Mouse (Mus musculus): Measurements from ENCODE around the gene Hbb-bs.
"Not testable (repeated sequence)": the region's sequence is repeated elsewhere in the genome, so short reads cannot be mapped to it uniquely, and the experiment has no call there.

Hbb-bs gene

GRCm38 (mm10) chr7:103827808-103828207 lies at the start of gene Hbb-bs:
Gene Hbb-bs (minus strand): TSS chr7:103828096.
- no peak for DNase-seq (ENCODE audit: extremely low read depth, low read depth, low spot score)

DNA sequence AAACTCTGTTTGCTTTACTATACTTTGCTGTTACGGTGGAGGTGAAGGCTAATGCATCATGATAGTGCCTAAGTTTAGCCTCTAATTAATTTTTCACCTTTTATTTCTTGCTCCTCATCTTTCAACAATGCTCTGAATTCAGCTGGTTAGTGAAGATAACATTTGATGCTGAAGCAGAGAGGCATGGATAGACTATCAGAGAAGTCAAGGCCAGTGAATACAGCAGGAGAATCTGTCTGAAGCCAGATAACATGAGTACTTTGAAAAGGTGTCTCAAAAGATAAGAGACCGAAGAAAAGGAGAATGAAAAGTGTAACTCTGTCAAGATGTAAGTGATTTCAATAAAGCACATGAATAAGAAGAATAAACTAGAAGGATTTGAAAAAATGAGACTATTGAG lies 49.2 kb upstream of the Hbb-bs start:
- DNase-seq (ENCODE audit: extremely low read depth, low read depth, low spot score): no peak

DNA sequence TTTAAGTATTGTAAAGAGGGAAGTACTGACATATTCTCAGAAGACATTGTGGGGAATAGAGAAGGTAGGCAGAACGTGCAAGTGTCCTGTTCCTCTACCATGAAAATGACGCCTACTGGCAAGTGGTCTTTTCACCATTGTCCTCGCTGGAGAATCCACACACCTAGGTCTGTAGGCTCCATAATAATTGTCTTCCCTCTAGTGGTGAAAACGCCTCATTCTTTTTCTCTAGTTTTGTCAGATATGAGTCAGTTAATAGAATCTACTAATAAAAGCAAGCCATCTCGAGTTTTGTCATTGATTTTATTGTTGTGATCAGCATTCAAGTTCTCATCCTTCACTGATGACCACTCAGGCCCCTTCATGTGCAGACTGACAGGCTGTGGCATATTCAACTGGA lies 46.6 kb upstream of the Hbb-bs start:
- no peak for DNase-seq (ENCODE audit: extremely low read depth, low read depth, low spot score)

DNA sequence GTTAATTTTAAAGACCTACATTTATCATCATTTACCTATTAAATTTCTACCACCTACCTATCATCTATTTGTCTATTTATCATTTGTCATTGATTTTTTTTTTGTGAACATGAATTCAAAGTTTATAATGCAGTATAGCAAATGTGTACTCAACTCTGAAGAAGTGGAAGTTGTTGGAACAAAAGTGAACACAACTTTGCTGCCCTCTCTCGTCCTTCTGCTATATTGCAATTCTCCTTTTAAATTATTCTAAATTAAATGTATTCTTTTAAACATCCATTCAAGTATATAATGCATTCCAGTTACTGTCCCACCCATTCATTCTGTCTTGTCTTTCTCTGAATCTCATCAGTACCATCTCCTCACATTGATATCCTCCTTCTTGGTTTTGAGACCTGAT lies 45.2 kb upstream of the Hbb-bs start:
- DNase-seq (ENCODE audit: extremely low read depth, low read depth, low spot score): no peak

DNA sequence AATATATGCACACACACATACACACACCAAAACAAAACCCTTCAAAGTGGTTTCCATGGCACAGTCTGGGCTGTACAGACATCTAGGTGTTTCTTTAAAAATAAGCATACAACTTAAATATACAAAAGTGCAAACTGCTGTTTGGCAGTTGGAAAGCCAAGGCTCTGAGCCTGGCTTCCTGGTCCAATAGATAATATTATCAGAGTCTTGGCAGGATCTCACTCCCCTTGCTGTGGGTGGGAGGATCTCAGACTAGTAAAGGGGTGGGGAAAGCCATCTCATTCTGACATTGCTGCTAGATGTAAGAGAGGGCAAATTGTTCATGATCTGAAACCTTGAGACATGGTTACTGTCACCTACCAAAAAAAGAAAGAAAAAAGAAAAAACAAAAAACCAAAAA lies 42.8 kb upstream of the Hbb-bs start:
- no peak for DNase-seq (ENCODE audit: extremely low read depth, low read depth, low spot score)

DNA sequence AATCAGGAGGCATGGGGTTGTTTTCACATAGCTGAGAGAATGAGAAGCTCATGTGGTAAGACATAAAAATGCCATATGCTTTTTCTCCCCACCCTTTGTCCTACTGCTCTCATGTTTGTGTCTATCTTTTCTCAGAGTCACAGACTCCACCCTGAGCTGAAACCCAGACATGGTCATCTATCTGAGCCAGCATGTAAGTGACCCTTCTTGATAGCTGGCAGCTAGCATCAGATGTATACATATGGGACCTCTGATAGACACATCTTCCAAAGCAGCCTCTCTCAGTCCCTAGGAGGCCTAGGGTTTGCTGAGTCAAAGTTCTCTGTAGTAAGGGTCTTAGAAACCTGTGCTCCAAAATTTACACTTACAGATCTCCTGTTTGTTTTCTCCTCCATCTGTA lies 37.8 kb upstream of the Hbb-bs start:
- no peak for DNase-seq (ENCODE audit: extremely low read depth, low read depth, low spot score)

DNA sequence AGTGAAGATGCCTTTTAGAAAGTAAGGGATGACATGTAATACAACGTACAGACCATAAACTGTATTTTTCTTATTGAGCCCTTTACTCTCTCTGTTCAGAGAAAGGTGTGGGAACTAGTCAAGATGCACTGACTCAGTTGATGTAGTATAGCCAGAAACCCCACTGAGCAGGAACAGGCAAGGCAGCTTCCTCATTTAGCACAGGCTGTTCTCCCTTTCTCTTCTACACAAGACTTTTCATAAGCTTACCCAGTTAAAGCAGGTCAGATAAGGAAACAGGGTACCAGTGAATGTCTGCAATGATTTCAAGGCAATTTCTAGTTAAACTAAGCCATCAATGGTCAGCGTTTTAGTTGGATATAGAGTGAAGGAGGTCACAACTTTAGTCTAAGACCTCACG lies 33.6 kb upstream of the Hbb-bs start:
- DNase-seq (ENCODE audit: extremely low read depth, low read depth, low spot score): no peak

GRCm38 (mm10) chr7:103860855-103861254 lies 33.0 kb upstream of the Hbb-bs start:
- DNase-seq (ENCODE audit: extremely low read depth, low read depth, low spot score): no peak

- DNase-seq (ENCODE audit: extremely low read depth, low read depth, low spot score): no peak
Observed at GRCm38 (mm10) chr7:103859076-103859475, 31.2 kb upstream of the Hbb-bs start.

DNA sequence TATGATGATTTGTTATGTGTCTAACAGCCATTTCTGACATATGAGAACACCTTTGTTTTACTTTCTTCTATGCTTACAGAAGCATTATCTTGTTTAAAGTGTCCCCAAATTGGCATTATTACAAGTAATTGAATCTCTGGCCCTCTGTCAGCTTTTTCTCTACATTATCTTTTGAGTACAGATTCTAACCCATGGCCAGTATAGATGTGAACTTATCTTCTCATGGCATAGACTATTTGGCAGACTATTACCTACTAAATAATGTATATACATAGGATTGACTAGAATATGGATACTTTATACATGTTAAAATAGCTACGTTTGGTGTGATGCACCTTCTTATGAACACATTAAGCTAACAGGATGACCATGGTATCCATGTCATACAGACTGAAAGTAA lies 26.8 kb upstream of the Hbb-bs start:
- DNase-seq (ENCODE audit: extremely low read depth, low read depth, low spot score): no peak

DNA sequence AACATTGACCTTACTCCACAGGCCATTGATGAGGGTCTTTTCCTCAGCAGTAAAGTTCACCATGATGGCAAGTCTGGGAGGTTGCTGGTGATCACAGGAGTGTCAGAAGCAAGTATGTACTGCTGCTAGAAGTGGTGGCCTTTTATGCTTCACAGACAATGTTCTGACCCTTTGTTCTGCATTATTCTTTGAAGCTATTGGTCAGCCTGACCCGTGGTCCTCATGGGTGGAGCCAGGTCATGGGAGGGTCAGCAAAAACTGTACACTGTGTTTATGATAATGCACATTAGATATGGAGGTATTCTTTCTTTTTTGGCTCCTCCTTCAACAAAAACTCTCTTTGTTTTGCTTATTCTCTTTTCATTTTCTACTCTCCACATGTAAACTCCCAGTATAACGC lies 25.2 kb upstream of the Hbb-bs start, which contains the start of gene Hbb-y:
Hbb-y (minus strand) TSS at position 127 of the 400 bp plus-strand sequence.
- no peak for DNase-seq (ENCODE audit: extremely low read depth, low read depth, low spot score)

DNA sequence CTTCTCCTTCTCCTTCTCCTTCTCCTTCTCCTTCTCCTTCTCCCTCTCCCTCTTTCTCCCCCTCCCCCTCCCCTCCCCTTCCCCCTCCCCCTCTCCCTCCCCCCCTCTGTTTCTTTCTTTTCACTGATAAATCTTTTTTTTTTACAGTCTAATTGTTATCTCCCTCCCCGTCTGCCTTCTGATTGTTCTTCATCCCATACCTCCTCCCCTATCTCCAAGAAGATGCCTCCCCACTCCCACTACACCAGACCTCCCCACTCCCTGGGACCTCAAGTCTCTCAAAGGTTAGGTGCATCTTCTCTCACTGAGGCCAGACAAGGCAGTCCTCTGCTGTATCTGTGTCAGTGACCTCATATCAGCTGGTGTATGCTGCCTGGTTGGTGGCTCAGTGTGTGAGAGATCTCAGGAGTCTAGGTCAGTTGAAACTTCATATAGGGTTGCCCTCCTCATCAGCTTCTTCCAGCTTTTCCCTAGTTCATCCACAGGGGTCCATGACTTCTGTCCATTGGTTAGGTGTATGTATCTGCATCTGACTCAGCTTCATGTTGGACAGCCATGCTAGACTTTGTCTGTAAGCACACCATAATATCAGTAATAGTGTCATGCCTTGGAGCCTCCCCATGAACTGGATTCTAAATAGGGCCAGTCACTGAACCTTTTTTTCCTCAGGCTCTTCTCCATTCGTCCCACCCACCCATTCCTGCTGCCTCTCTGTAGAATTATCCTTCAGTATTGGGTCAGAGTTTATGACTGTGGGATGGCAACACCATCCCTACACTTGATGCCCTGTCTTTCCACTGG lies 16.8 kb upstream of the Hbb-bs start:
- no peak for DNase-seq (ENCODE audit: extremely low read depth, low read depth, low spot score)

- DNase-seq (ENCODE audit: extremely low read depth, low read depth, low spot score): no peak
Observed at GRCm38 (mm10) chr7:103843034-103843433, 15.1 kb upstream of the Hbb-bs start, which contains the start of gene Hbb-bh1. Gene Hbb-bh1 (minus strand): TSS chr7:103843164.

DNA sequence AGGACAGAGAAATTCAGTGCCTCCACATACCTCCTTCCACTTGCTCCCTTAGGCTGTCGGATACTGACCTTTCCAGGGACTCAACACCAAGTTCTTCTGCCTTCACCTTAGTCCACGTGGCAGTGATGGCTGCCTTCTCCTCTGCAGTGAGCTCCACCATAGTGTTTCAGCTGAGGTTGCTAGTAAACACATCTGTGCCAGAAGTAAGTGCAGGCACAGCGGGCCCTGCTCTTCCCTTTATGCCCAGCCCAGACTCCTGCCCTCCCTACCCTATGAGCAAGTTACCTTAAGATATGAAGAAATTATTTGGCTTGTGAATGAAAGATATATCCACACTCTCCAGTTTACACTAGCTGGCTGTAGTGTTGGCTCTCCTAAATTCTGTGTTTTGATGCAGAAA lies 12.4 kb upstream of the Hbb-bs start, which contains the start of gene Hbb-bh2:
Hbb-bh2 (minus strand) TSS at position 253 of the 400 bp plus-strand sequence.
- DNase-seq (ENCODE audit: extremely low read depth, low read depth, low spot score): no peak

GRCm38 (mm10) chr7:103827139-103827538 lies 757 bp downstream of the Hbb-bs start:
- not testable (repeated sequence) for DNase-seq (ENCODE audit: extremely low read depth, low read depth, low spot score)

DNA sequence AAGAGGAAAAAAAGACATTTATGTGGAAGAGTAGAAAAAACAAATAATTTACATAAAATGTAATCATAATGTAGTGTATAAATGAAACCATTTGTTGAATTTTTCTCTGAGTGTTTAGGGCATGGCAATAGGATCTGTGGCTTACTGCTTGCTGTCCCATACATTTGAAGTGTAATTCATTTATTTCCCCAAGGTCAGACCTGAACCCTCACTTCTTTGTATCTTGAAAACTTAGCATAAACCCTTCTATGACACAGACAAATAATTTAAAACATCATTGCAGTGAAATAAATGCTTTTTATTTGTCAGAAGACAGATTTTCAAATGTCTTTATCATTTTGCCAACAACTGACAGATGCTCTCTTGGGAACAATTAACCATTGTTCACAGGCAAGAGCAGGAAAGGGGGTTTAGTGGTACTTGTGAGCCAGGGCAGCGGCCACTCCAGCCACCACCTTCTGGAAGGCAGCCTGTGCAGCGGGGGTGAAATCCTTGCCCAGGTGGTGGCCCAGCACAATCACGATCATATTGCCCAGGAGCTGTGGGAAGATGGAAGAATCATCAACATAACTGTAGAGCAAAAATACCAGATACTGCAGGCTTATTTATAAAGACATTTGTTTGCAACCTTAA lies 1.5 kb downstream of the Hbb-bs start:
- DNase-seq (ENCODE audit: extremely low read depth, low read depth, low spot score): no peak

GRCm38 (mm10) chr7:103825536-103826254 lies 2.2 kb downstream of the Hbb-bs start:
- no peak for DNase-seq (ENCODE audit: extremely low read depth, low read depth, low spot score)

DNA sequence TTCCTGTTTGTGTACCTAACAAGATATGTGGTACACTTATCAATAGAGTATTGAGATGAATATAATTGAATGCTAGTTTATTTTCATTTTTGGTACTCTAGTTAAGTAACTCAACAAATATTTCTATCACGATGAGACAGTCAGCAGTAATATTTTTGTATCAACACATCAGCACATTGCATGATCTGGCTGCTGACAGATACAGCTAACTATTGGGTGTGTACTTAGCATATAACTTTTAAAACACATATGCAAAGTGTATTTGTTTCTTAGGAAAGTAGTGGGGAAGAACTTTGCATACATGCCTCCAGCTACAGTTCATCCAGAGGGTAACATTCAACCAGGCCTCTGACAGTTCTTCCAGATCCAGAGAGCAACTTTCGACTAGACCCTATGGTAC lies 3.3 kb downstream of the Hbb-bs start:
- DNase-seq (ENCODE audit: extremely low read depth, low read depth, low spot score): no peak

- not testable (repeated sequence) for DNase-seq (ENCODE audit: extremely low read depth, low read depth, low spot score)
Observed at GRCm38 (mm10) chr7:103815085-103815484, 12.8 kb downstream of the Hbb-bs start.

DNA sequence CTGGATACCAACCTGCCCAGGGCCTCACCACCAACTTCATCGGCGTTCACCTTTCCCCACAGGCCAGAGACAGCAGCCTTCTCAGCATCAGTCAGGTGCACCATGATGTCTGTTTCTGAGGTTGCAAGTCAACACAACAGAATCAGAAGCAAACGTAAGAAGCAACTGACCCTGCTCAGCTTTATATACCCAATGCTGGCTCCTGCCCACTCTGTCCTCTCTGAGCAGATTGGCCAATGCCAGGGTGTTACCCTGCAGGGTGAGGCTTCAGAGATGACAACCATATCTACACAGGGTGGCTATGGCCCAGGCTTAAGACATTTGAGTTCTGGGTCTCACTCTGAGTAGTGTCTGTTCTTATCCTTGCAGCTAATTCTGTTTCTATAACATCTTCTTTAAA lies 14.1 kb downstream of the Hbb-bs start, which contains the start of gene Hbb-bt:
Hbb-bt (minus strand) TSS at position 231 of the 400 bp plus-strand sequence.
- no peak for DNase-seq (ENCODE audit: extremely low read depth, low read depth, low spot score)

DNA sequence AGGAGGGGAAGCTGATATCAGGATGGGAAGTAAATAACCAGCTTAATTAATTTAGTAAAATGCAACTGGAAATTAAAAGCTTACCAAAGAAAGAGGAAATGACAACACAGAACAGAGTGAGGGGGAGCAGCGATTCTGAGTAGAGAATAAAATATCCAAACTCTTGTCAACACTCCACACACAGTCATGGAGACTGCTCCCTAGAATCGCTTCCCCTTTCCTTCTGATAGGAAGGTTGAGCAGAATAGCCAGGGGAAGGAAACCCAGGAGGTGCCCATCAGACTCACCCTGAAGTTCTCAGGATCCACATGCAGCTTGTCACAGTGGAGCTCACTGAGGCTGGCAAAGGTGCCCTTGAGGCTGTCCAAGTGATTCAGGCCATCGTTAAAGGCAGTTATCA lies 14.7 kb downstream of the Hbb-bs start:
- not testable (repeated sequence) for DNase-seq (ENCODE audit: extremely low read depth, low read depth, low spot score)

DNA sequence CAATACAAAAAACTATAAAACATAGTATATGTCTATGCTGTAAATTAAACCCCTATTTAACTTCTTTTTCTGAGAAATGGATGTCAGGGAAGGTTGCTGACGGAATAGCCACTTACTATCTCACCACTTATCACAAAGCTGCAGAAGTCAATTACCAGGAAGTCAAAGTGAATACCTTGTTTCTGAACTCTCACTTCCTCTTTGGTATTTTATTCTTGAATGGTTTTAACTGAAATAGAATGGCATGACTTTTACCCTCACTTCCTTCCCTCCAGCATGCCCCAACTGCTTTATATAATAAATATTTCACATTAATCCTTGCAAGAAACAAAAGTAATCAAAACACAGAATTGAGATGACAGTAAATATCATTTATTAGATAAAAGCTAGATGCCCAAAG lies 15.7 kb downstream of the Hbb-bs start:
- DNase-seq (ENCODE audit: extremely low read depth, low read depth, low spot score): no peak

Measured in fat pad, adult 2 months (tissue).